Mouse (Mus musculus) spleen, postnatal 4 days (tissue): Measurements from ENCODE around the gene Tra2a.
"Not testable (repeated sequence)": the region's sequence is repeated elsewhere in the genome, so short reads cannot be mapped to it uniquely, and the experiment has no call there.

ENCODE experiments used
- DNase-seq, 2 experiments: peaks; one replicate each; pipeline ENCODE4 v3.0.0; 2022; ENCODE audit warnings: low spot score in 2 of 2

Tra2a gene

DNA sequence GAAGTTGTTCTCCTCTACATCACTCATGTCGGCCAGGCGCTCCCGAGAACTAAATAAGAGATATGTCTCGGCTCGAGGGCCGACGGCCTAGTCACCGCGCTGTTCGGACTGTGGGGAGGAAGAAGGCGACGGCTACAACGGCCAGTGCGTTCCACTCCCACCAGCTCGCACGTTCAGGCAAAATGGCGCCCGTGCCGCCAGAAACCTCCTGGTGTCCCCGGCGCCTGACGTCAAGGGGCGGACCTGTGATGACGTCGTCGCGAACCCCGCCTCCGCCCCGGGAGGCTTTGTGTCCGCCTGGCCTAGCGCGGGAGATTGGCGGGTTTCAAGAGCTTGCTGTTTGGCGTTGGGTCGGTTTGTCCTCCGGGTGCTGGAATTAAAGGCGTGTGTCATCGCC is at the start of gene Tra2a:
Gene Tra2a, minus strand, starts transcription at position 187 of the 397 bp plus-strand sequence.
- DNase-seq = peak; percentile 97 to 98

DNA sequence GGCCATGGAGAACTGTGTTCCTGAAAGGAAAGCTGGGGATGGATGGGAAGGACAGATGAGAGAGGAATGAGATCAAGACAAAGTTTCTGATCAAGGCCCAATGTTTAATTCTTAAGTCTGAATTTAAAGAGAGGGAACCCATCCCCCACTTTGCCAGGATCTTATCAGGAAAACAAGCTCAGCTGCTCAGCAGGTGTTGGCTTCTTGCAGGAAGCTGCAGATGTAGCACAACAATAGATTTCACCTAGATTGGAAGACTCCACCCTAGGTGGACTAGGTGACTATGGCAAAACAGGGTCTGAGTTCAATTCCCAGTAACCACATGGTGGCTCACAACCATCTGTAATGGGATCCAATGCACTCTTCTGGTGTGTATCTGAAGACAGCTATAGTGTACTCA is 34.5 kb upstream of the Tra2a start:
- no peak for DNase-seq

DNA sequence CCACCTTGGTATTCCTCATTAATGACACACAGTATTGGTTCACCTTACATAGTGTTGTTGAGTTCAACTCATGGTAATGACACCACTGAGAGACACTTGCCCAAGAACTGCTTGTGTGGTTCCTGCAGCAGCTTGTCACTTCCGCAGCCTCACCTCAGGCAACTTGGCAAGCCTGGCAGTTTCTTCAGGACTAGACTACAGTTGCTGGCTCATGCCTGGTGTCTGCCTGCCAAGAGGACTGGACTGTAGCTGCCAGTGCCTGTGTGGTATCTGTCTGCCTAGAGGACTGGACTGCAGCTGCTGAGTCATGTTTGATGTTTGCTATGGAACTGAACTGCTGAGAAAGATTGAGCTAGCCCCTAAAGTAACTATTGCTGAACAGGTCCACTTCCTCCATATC is 18.3 kb upstream of the Tra2a start:
- DNase-seq = no peak

DNA sequence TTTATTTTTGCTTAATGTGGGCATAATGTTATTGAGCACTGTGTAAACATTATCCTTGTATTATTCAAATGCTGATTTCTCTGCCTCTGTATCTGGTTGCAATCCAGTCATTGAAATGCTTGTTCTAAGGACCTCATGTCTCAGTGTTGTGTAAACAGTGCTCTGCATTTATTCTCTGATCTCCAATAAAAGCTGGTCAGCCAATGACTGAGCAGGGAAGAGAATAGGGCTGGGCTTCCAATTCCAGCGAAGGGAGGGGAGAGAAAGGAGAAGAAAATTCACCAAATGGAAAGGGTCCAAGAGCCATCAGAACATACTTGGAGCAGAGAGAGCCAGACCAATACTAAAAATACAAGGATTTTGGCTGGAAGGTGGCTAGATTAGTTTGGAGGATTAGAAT is 17.1 kb upstream of the Tra2a start:
- no peak for DNase-seq

DNA sequence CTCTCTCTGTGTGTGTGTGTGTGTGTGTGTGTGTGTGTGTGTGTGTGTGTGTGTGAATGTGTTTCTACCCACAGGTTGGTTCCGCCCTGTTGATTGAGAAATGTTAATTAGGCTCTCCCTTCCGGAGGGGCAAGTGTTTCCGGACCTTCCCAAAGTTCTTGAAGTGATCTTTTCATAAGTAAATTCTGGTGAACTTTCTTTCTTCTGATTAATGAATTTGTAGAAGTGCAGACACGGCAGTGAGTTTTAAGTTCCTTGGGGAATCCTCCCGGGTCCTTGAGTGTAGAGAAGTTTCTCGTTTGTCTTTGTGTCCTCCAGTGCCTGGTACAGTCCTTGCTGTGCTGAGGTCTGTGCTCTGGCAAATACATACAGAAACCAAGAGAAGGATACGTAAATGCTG is 11.5 kb upstream of the Tra2a start:
- no peak for DNase-seq

DNA sequence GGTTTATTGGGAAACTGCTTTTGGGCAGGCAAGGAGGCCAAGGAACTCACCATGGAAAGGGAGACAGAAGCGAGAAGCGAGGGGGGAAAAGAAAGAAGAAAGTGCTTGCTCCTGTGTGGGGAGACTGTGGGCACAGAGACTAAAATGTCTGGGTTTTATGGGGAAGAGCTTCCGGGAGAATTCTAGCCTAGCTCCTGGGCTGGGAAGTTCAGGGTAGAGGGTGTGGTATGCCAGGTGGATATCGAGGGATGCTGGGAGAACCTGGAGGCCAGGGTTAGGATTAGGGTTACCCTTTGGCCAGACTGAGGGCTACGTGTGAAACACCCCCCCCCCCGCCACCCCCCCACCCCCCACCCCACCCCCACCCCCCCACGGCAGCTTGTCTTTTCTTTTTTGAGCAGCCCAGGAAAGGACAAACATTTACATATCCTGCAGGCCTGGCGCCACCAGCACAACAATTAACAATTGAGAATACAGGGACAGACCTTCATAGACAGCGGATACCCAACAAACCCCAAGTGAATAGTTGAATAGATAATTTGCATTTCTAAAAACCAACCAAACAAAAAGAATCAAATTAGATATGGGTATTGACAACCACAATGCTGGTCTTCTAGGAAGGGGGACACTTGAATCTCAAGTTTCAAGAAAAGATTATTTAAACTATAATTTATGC is 10.7 kb upstream of the Tra2a start:
- DNase-seq = no peak

DNA sequence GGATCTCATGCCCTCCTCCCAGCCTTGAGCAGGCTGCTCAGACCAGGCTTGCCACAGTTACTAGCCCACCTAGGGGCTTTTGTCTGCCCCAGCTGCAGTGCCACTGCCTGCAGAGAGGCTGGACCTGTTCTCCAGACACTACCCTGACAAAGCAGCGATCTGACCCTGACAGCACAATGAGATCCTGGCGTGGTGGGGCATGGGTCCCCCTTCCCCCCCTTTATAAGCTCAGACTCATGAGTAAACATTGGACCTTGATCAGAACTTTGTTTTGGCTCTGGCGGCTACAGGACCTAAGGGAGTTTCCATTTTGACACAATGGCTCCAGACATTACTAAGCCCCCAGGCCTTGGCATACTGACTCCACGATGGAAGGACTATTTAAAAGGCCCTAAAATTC is 10.1 kb upstream of the Tra2a start:
- DNase-seq = no peak

DNA sequence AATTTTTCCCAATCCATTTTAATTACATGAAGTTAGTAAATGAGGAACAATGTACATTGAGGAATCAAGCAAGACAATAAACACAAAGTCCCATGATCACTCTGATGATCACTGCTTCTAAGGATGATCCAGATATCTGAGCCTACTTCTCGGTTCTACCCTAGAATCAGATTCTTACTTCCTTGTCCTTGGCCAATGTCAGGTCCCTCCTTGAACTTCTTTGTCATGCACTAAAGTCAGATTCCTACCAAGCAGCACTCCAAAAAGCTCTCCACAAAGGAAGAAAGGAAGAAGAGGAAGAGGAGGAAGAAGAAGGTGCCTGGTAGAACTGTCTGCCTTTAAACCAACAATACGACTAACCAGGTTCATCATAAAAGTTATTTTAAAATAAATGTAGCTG is 9.0 kb upstream of the Tra2a start:
- no peak for DNase-seq

DNA sequence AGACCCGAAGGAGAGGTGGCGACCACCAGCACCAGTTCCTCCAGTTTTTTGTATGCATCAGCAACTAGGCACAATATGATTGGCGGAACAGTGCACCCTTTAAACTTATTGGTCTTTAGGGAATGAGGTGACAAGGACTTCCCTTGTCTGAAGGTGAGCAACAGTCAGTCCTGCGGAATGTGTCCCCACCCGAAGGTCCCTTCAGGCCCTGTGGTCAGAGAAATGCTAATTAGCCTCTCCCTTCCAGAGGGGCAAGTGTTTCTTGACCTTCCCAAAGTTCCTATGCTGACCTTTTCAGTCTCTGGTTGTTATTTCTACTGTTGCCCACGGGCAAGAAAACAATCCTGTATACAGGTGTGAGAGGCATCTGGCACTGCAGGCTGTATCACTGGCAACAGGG is 8.0 kb upstream of the Tra2a start:
- DNase-seq = no peak

DNA sequence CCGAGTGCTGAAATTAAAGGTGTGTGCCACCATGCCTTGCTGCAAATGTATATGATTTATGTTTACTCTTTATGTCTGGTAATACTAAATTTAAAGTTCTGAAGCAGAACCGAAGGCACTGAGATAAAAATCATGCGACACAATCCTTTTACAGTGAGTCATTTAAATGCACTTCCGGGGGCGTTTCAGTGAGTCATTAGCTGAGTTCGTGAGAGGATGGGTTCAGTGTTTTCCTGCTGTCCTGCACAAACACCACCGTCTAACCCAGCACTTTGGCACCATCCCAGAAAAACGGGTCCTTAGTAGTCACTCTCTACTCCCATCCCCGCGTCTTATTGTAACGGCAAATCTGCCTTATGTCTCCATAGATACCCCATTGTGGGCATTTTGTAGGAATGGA is 6.1 kb upstream of the Tra2a start:
- no peak for DNase-seq

DNA sequence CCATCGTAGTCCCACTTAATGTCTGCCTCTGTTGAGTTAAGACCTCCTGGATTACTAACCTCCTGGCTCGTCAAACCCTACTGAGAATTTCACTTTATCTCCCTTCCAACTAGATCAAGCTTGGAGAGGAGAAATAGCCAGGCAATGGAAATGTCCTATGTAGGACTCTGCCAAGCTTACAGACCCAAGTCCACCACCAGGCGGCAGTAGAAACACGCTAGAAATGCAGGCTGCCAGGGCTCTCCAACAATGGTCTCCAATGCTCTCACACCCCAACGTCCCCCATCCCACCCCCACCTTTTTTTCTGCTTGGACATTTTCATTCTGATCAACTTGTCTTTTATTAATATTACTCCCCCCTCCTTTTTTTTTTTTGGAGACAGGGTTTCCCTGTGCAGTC is 5.4 kb upstream of the Tra2a start:
- DNase-seq = peak; percentile 70 to 90

DNA sequence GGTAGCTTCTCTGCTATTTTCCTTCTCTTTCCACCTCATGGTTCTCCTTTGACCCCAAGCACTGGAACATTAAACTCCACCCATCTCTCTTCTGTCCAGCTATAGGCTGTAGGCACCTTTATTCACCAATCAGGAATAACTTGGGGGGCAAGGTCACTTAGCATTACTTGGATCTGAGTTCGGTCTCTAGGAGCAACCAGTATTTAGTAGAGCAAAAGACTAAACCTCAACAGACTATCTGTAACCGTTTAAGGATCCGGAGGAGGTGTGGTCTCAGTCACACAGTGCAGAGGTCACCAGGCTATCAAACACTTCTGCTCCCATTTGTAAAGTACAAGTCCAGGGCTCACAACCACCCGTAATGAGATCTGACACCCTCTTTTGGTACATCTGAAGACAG is 3.9 kb upstream of the Tra2a start:
- no peak for DNase-seq

DNA sequence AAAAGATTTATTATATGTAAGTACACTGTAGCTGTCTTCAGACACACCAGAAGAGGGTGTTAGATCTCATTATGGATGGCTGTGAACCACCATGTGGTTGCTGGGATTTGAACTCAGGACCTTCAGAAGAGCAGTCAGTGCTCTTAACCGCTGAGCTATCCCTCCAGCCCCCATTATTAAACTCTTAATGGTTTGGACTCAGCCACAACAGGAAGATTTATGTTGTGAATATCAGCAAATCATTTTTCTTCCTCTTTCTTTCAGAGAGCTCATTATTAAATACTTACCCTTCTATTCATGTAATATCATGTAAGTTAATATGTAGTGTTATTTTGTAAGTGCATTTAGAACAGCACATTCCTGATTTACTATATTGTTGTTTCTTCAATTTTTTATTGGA is 1.4 kb upstream of the Tra2a start:
- not testable (repeated sequence) for DNase-seq

DNA sequence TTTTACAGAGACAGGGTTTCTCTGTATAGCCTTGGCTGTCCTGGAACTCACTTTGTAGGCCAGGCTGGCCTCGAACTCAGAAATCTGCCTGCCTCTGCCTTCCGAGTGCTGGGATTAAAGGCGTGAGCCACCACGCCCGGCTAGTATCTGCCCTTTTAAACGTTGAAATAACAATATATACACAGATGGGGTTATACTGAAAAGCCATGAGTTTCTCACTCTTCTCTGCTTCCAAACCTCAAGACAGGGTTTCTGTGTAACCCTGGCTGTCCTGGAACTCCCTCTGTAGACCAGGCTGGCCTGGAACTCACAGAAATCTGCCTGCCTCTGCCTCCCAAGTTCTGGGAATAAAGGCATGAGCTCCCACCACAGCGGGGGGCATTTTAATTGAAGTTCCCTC is 613 bp upstream of the Tra2a start:
- not testable (repeated sequence) for DNase-seq

DNA sequence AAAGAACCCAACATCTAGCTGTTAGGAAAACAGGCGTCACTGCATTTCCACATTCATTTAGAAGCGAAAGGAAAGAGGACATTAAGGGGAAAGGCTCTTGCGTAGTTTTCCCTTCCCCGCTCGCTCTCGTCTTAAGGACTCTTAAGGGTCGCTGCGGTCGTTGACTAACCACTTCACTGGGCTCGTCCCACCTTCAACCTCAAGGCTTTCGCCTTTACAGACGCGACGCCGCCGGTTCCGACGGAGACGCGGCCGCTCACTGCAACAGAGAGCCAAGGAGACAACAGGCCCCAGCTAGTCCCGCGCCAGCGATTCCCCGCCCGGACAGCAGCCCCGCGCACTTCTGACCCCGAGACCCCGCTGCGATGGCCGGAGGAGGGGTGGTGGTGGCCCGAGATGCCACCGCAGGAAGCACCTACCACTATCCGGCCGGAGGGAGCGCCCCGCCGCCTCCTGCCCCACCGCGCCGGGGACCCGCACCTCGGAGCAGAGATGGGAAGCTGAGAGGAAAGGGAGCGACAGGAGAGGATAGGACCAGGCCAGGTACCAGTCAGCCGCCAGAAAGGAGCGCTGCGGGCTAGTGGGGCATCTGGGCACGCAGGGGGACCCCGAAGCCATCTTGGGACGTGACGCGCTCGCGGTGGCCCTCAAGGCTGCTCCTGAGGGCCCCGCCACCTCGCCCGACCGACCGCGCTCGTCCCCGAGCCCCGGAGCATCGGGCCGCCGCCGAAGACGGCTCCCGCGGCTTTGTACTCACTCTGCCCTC is 569 bp downstream of the Tra2a start:
- DNase-seq = peak in 1 of 2 experiments; percentile 55

DNA sequence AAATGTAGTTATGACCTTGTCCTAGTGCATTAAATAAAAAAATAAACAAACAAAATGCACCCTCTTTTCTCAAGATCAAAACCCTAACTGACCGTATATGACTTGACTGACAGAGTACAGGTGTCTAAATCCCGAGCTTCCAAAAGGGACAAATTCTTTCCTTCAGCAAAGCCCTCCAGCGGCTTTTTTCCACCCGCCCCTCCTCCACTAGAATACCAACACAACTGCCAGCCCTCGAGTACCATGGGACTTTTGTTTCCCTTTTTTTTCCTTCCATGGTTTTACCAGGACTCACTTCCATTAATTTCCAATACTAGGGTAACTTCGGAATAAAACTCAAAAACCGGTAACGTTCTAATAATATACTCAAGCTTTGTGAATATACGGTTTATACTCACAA is 1.4 kb downstream of the Tra2a start:
- DNase-seq = no peak

DNA sequence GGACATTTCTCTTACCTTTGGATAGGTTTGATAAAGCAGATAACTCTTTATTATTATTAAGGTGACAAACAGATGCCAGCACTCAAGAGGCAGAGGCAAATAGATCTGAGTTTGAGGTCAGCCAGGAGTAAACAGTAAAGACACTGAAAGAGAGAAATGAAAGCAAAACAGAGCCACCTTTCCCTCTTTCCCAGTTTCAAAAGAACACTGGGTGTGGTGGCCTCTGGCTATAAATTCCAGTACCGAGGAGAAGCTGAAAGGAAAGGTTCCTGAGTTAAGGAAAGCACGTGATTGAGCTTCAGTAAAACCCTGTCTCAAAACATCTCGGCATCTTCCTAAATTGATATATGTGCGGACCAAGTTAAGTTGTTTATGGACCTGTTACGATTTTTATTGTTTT is 4.1 kb downstream of the Tra2a start:
- no peak for DNase-seq

DNA sequence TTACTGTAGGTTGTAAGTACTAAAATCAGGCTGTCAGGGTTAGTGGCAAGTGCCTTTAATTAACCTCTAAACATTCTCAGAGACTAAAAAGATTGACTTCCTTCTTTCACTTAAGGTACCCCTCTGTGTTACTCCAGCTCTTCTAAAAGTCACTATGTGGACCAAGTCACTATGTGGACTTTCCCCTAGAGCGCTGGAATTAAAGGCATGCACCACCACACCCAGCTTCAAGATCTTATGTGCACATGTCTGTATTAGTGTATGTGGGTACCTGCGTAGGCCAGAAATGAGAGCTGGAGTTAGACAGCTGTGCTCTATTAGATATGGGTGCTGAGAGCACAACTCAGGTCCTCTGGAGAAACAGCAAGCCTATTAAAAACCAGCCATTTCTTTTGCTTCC is 6.0 kb downstream of the Tra2a start:
- DNase-seq = no peak

DNA sequence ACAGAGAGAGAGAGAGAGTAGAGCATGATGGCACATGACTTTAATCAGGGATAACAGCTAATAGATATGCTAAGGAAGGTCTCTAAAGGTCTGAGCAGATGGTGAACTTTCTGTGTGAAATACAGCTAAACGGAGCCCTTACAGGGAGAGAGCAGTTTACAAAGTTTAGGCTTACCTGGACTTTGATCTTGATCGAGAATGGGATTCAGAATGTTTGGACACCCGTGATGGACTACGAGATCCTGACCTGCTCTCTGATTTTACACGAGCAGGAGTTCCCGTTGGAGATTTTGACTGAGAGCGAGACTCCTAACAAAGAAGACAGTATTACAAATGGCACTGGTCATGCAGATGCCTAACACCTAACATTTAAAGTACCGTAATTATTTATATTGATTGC is 11.6 kb downstream of the Tra2a start:
- DNase-seq = no peak

DNA sequence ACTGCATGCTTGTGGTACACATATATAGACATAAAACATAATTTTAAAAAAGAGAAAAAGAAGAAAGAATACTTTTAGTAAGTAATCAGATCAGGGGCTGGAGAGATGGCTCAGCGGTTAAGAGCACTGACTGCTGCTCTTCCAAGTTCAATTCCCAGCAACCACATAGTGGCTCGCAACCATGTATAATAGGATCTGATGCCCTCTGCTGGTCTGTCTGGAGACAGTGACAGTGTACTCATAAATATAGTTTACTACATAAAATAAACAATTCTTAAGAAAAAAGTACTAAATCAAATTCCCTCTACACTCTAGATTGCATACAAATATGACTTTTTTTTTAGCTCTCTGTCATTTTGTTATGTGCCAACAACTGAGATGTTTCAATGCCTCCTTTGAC is 12.6 kb downstream of the Tra2a start:
- no peak for DNase-seq

DNA sequence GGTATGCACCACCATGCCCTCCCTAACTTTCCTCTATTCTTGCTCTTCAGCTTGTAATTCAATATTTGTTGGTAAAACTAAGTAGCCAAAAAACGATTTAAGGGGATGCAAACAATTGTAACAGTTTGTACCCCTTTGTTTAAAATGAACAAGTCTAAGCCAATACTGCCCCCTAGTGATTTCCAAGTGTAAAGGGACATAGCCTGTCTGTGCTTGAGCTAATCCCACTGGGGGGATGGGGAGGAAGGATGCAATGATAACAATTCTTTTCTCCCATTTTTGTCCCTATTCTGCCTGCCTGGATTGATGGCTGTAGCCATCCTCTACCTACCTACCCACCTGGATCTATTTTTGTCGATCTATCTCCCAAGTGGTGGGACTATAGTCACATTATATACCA is 16.6 kb downstream of the Tra2a start:
- DNase-seq = no peak

DNA sequence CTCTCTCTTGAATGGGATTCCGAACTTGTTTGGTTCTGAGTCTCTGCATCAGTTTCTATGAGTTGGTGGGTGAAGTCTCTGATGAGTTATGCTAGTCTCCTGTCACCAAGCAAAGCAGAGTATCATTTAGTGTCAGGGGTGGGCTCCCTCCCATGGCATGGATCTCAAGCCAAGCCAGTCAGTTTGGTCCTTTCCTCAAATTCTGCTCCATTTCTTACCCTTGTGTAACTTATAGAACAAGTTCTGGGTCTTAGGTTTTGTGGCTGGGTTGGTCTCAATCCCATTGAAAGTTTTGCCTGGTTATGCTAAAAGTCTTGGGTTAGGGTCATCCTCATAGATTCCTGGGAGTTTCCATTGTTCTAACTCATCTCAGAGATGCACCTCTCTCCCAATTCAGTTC is 21.5 kb downstream of the Tra2a start:
- DNase-seq = no peak

DNA sequence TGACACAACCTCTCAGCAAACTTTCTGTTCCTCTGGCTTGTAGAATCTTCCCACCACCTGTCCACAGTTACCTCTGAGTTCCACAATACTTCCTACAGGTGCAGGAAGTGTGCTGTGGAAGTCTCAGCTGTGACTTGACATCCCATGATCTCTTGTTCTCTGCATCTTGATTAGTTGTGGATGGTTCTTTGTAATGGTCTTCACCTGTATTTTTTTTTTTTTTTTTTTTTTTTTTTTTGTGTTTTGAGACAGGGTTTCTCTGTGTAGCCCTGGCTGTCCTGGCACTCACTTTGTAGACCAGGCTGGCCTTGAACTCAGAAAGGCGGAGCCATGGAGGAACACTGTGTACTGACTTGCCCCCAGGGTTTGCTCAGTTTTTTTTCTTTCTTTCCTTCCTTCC is 22.3 kb downstream of the Tra2a start:
- DNase-seq = no peak

DNA sequence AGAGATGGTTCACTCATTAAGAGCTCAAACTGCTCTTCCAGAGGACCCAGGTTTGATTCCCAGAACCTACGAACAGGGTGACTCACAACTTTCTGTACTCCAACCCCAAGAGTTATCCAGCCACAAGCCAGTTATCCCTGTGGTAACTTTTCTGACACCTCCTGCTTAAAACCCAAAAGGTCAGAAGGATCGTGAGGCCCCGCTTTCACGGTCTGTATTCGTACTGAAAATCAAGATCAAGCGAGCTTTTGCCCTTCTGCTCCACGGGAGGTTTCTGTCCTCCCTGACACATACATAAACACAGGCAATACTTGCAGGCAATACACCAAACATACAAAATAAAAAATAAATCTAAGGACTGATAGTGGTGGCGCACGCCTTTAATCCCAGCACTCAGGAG is 27.5 kb downstream of the Tra2a start:
- DNase-seq = peak; percentile 100
